Mouse (Mus musculus): ENCODE results near the gene Atpaf2. TPM values are rescaled to one million over a fixed set of nuclear protein-coding genes. Genes with fewer than 3 reads are reported as not detected.

The Atpaf2 gene
- polyA plus RNA-seq, 1 experiment from 2014 or later = 60.3 TPM

DNA sequence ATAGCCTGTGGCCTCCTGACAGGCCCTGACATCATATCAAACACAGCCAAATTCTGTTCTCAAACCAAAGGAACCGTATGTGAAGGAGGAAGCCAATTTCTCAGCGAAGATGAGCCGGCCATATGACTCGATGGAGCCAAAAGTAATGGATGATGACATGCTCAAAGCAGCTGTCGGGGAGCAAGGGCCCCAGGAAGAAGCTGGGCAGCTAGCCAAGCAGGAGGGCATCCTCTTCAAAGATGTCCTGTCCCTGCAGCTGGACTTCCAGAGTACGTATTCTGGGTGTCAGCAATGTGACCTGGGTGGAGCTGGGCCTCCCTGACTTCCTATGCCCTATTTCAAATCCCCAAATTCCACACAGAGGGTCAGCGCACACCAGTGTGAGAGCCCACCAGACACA lies 59.7 kb downstream of the Atpaf2 start:
- Histone ChIP-seq H3K36me3 (ENCODE audit: control insufficient read depth, insufficient read depth) (no peaks in the 10 kb centered on the region), H3K4me1 (replicated peaks; ENCODE audit: control insufficient read depth, insufficient read depth, low read length) (no peaks in the 10 kb centered on the region), H3K9ac (ENCODE audit: low read depth, low read length) (no peak overlapping the region), H3K4me2 (replicated peaks; ENCODE audit: low read depth) (no peak overlapping the region), H3K27me3 (replicated peaks; ENCODE audit: control insufficient read depth, insufficient read depth, low read length) (no peaks in the 10 kb centered on the region), H3K27ac (ENCODE audit: low read depth, low read length) (no peak overlapping the region), H3K4me3 (ENCODE audit: low read depth, low read length) (no peak overlapping the region), H3K9me3 (ENCODE audit: control insufficient read depth) (no peaks in the 10 kb centered on the region)
- no peak for ATAC-seq
- TF ChIP-seq CTCF (IDR thresholded peaks at IDR 0.05; ENCODE audit: low read depth) = no peak
- 64% methylated on average over 7 of the region's 7 CpGs for WGBS

DNA sequence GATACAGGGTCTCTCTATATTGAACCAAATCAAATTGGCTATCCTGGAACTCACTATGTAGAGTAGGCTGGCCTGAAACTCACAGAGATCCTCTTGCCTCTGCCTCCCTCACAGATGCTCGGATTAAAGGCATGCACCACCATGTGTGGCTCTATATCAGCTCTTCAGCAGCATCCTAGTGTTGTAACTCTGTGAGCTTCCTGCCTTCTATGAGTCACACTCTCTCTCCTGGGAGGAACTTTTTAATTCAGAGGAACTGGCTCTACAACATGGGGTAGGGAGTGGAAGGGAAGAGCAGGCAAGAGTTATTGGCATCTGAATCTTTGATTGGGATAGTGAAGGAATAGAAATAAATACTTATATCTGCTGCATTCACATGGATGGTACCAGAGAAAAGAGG lies 61.1 kb downstream of the Atpaf2 start:
- WGBS = 41% methylated on average over 1 of the region's 1 CpGs
- Histone ChIP-seq H3K27me3 (replicated peaks; ENCODE audit: control insufficient read depth, insufficient read depth, low read length) (no peaks in the 10 kb centered on the region), H3K36me3 (ENCODE audit: control insufficient read depth, insufficient read depth) (no peaks in the 10 kb centered on the region), H3K4me2 (replicated peaks; ENCODE audit: low read depth) (no peak overlapping the region), H3K4me3 (ENCODE audit: low read depth, low read length) (no peak overlapping the region), H3K27ac (ENCODE audit: low read depth, low read length) (no peak overlapping the region), H3K9me3 (ENCODE audit: control insufficient read depth) (no peaks in the 10 kb centered on the region), H3K9ac (ENCODE audit: low read depth, low read length) (no peak overlapping the region), H3K4me1 (replicated peaks; ENCODE audit: control insufficient read depth, insufficient read depth, low read length) (no peaks in the 10 kb centered on the region)
- TF ChIP-seq CTCF (IDR thresholded peaks at IDR 0.05; ENCODE audit: low read depth) = no peak
- no peak for ATAC-seq

DNA sequence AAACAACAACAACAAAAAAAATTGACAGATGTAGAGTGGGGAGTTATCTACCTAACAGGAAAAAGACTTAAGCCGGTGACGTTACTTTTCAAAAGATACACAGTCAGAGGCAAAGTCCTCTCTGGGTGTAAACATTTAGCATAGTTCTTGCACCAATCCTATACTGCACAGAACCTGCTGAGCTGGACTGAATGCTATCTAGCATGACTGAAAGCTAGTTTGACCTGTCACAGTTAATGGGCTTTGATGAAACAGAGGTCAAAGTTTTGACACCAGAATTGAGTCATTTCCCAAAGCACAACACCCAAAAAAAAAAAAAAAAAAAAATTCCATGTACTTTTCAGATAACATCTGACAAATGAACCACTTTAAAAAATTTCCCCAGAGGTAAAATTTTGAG lies 62.3 kb downstream of the Atpaf2 start:
- Histone ChIP-seq H3K27me3 (replicated peaks; ENCODE audit: control insufficient read depth, insufficient read depth, low read length) (no peaks in the 10 kb centered on the region), H3K4me3 (ENCODE audit: low read depth, low read length) (no peak overlapping the region), H3K36me3 (ENCODE audit: control insufficient read depth, insufficient read depth) (no peaks in the 10 kb centered on the region), H3K4me1 (replicated peaks; ENCODE audit: control insufficient read depth, insufficient read depth, low read length) (no peaks in the 10 kb centered on the region), H3K9ac (ENCODE audit: low read depth, low read length) (no peak overlapping the region), H3K4me2 (replicated peaks; ENCODE audit: low read depth) (no peak overlapping the region), H3K27ac (ENCODE audit: low read depth, low read length) (no peak overlapping the region), H3K9me3 (ENCODE audit: control insufficient read depth) (no peaks in the 10 kb centered on the region)
- 25% methylated on average over 2 of the region's 2 CpGs for WGBS
- TF ChIP-seq CTCF (IDR thresholded peaks at IDR 0.05; ENCODE audit: low read depth) = no peak
- no peak for ATAC-seq

DNA sequence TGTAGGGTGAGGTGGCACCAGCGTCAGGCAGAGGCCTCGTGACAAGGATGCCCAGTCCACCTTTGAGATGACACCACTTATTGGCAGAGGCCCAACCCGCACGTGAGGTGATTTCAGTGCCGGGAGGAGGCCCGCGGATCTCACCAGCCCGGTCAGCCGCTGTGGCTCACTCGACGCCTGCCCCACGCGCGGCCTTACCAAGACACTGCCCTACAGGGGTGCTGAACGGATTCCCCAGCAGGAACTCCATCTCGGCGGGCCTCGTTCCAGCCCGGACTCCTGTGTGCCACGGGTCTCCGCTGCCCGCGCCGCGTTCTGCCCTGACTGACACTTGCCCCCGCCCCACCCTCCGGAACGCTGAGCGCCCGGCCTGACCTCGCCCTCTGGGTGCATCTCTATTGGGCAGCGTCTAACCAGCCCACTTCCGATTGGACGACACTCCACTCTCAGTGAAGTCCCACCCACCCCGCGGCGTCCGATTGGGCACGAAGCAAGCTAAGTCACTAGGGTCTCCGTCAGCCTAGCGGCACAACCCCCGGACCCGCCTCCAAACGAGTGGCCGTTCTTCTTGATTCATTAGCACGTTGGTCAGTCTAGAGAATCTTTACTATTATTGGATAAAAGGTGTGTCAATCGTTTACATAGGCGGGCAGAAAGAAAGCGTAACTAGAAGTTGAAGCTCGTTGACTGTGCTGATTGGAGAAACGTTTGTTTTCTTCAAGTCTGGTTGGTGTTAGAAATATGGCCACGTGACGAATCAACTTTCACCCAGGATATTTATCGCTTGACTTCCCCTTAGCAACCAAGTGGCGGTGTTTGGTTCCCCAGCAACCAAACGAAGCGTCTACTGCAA lies 65.5 kb downstream of the Atpaf2 start, which contains the start of the genes Tom1l2 and Drc3:
Tom1l2 (minus strand) TSS at position 347 of the 853 bp plus-strand sequence.
Drc3 (plus strand) TSS at position 771 of the 853 bp plus-strand sequence.
- Histone ChIP-seq H3K4me2 (replicated peaks; ENCODE audit: low read depth) (peak within 1 kb of the TSS; percentile 78), H3K36me3 (ENCODE audit: control insufficient read depth, insufficient read depth) (no peaks in the 10 kb centered on the region; the same call in 1 of the 2 replicates), H3K9ac (ENCODE audit: low read depth, low read length) (peak within 1 kb of the TSS; percentile 64), H3K4me1 (replicated peaks; ENCODE audit: control insufficient read depth, insufficient read depth, low read length) (no peaks in the 10 kb centered on the region), H3K4me3 (ENCODE audit: low read depth, low read length) (peak within 1 kb of the TSS; percentile 52), H3K9me3 (ENCODE audit: control insufficient read depth) (no peaks in the 10 kb centered on the region), H3K27ac (ENCODE audit: low read depth, low read length) (peak within 1 kb of the TSS; percentile 91), H3K27me3 (replicated peaks; ENCODE audit: control insufficient read depth, insufficient read depth, low read length) (no peaks in the 10 kb centered on the region)
- TF ChIP-seq CTCF (IDR thresholded peaks at IDR 0.05; ENCODE audit: low read depth) = no peak
- ATAC-seq = peak; percentile 99
- WGBS = 1% methylated on average over 57 of the region's 57 CpGs

DNA sequence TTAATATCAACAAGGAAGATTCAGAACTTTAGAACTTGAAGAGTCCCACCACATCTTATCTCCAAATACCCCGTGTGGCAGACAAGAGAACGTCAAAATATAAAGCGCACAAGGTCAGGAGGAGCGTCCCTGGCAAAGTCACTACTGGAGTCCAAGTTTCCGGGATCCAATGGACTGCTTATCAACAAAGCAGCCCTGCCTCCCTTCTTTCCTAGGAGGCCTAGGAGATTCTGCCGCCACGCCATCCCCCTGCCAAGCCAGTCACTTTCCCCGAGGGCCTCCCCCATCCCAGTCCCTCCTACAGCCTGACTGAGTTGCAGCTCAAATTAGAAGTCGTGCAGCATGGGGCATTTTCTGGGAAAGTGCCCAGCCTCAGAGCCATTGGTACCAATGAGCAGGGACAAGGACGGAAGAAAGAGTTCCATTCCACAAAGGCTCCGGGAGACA lies 66.3 kb downstream of the Atpaf2 start:
- H3K4me1 ChIP-seq (replicated peaks; ENCODE audit: control insufficient read depth, insufficient read depth, low read length) = no peaks in the 10 kb centered on the region
- TF ChIP-seq CTCF (IDR thresholded peaks at IDR 0.05; ENCODE audit: low read depth) = no peak

DNA sequence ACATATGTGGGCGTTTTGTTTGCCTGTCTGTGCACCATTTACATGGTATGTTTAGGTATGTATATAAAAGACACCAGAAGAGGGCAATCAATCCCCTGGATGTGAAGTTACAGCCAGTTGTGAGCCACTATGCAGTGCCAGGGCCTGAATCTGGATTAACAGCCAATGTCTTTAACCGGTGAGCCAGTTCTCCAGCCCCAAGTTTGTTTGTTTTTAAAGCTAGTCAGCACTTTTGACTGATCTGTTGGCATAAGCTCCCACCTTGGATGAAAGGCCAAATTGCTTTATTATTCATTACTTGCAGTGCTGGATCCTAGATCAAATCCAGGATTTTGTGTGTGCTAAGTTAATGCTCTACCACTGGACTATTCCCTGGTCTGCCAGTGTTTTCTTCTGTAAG lies 66.9 kb downstream of the Atpaf2 start:
- Histone ChIP-seq H3K9ac (ENCODE audit: low read depth, low read length) (peak overlapping the region; percentile 64; the same call in 1 of the 2 replicates), H3K4me3 (ENCODE audit: low read depth, low read length) (peak overlapping the region; percentile 52; the same call in 1 of the 2 replicates), H3K27me3 (replicated peaks; ENCODE audit: control insufficient read depth, insufficient read depth, low read length) (no peaks in the 10 kb centered on the region), H3K27ac (ENCODE audit: low read depth, low read length) (peak overlapping the region; percentile 91), H3K9me3 (ENCODE audit: control insufficient read depth) (no peaks in the 10 kb centered on the region), H3K36me3 (ENCODE audit: control insufficient read depth, insufficient read depth) (no peaks in the 10 kb centered on the region; the same call in 1 of the 2 replicates), H3K4me2 (replicated peaks; ENCODE audit: low read depth) (peak overlapping the region; percentile 78), H3K4me1 (replicated peaks; ENCODE audit: control insufficient read depth, insufficient read depth, low read length) (0 out of 2 replicates have a peak, but pooled peaks cover 2% of the 10 kb centered on the region)
- WGBS = 55% methylated on average over 2 of the region's 2 CpGs
- no peak for ATAC-seq
- peak; percentile 62 for TF ChIP-seq CTCF (IDR thresholded peaks at IDR 0.05; ENCODE audit: low read depth)

More for the DNA sequence above, 66.3 kb downstream of the Atpaf2 start:
- H3K9me3 ChIP-seq (ENCODE audit: control insufficient read depth) = no peaks in the 10 kb centered on the region
- WGBS = 11% methylated on average over 11 of the region's 11 CpGs
- no peaks in the 10 kb centered on the region; the same call in 1 of the 2 replicates for H3K36me3 ChIP-seq (ENCODE audit: control insufficient read depth, insufficient read depth)
- H3K4me2 ChIP-seq (replicated peaks; ENCODE audit: low read depth) = peak overlapping the region; percentile 78
- no peaks in the 10 kb centered on the region for H3K27me3 ChIP-seq (replicated peaks; ENCODE audit: control insufficient read depth, insufficient read depth, low read length)
- H3K9ac ChIP-seq (ENCODE audit: low read depth, low read length) = peak overlapping the region; percentile 64
- H3K4me3 ChIP-seq (ENCODE audit: low read depth, low read length) = peak overlapping the region; percentile 52
- H3K27ac ChIP-seq (ENCODE audit: low read depth, low read length) = peak overlapping the region; percentile 91
- ATAC-seq = no peak

Other genes with a start within 250 kb of the Atpaf2 start
- 86.9 and 88.1 TPM in 2 replicates for gene Srebf1, start 195.9 kb downstream of the Atpaf2 start, polyA plus RNA-seq (2015; fragmentation: Nextera tagmentation; extraction: Ambion mirVana)
- gene Tom1l2, start 65.6 kb downstream of the Atpaf2 start, polyA plus RNA-seq (2015; fragmentation: Nextera tagmentation; extraction: Ambion mirVana) = 29.6 and 35.1 TPM in 2 replicates
- gene Drc3, start 65.1 kb downstream of the Atpaf2 start, polyA plus RNA-seq (2015; fragmentation: Nextera tagmentation; extraction: Ambion mirVana) = 1.7 and 1.9 TPM in 2 replicates
- gene Gid4, start 1.3 kb downstream of the Atpaf2 start, polyA plus RNA-seq (2015; fragmentation: Nextera tagmentation; extraction: Ambion mirVana) = 11.3 and 12.2 TPM in 2 replicates
- gene Drg2, start 36.1 kb upstream of the Atpaf2 start, polyA plus RNA-seq (2015; fragmentation: Nextera tagmentation; extraction: Ambion mirVana) = 40.9 and 41.7 TPM in 2 replicates
- gene Myo15, start 50.9 kb upstream of the Atpaf2 start, polyA plus RNA-seq (2015; fragmentation: Nextera tagmentation; extraction: Ambion mirVana) = 0.03 and 0.05 TPM in 2 replicates
- gene Alkbh5, start 117.9 kb upstream of the Atpaf2 start, polyA plus RNA-seq (2015; fragmentation: Nextera tagmentation; extraction: Ambion mirVana) = 37.3 and 41.7 TPM in 2 replicates

All from intestine, postnatal 0 days (tissue).